Mouse (Mus musculus) cerebellum, postnatal 10 days (tissue): Measurements from ENCODE around the gene Gnao1.

Experiments used
- DNase-seq, 2 experiments: peaks; one replicate each; pipeline ENCODE4 v3.0.0; 2021; ENCODE audit warnings: mixed read lengths in 2 of 2

Gene Gnao1

DNA sequence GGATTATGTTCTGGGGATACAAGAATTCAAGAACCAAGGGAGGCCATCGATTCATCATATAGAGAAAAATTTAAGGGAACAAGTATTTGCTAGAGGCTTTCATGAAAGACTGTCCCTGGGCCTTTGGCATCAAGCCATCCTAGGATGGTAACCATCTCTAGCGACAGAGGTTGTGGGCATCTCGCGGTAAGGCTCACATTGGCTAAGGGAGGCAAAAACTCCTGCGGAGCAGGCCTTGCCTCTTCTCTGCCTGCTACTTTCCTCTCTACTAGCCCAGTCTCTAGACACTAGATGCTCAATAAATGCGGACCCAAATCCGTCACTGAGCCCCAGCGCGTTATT, at the start of gene Gnao1:
Gnao1 (plus strand) TSS at position 281 of the 342 bp plus-strand sequence.
- peak; percentile 78 to 84 for DNase-seq

DNA sequence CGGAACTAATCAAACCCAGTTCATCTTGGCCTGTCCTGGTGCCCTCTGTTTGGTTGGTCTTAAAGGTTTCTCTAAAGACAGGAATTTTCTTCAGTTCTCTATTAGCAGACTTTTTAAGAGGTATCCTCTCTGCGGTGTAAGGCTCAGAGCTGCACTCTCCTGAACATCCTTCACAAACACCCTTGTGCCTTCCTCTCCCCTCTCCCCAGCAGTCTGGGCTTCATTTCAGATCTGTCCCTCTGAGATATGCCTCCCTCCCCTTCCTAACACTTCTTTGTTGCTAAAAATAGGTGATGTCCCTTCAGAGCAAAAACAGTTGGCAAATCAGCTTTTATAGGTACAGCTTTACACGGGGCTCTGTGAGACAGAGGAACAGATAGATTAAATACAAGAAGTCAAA, 32.2 kb upstream of the Gnao1 start:
- peak; percentile 20 to 28 for DNase-seq

- DNase-seq: peak; percentile 45 to 48
These were observed 540 bp upstream of the Gnao1 start for GRCm38 (mm10) chr8:93809226-93809625.

- peak; percentile 98 for DNase-seq
These were observed 477 bp downstream of the Gnao1 start for GRCm38 (mm10) chr8:93810028-93810858.

- DNase-seq: peak; percentile 65 to 70
These were observed 1.3 kb downstream of the Gnao1 start for GRCm38 (mm10) chr8:93810859-93811602.

DNA sequence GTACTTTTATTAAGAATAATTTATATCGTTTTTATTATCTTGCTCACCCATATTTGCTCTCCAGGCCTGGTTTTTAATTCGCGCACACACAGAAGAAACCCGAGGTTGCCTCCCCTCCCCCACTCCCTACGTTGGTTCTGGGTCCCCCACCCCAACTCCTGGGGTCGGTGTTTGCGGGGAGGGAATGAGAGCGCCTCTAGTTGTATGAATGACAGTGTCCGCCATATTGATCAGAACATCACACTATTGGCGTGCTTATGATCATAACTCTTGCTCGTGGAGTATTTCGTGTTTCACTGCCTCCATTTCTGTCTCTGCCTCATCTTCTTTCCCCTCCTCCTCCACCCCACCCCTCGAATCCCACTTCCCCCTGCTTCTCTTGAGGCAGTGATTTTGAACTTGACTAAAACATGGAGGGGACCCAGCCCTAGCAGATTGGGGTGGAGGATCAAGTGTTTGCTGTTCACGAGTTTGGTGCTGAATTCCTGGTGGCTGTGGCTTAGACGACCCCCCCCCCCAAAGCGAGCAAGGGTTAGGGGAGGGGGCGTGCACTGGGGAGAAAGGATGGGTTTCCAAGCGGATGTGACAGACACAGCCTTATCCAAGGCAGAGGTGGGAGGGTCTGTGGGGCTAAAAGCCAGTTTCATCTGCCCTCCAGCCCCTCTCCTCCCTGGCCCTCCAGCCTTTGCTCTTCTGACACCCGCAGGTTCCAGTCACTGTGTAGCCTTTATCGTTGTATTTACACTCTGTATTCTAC, 2.1 kb downstream of the Gnao1 start:
- peak; percentile 75 to 77 for DNase-seq

GRCm38 (mm10) chr8:93812566-93813404, 3.0 kb downstream of the Gnao1 start:
- peak; percentile 53 for DNase-seq

DNA sequence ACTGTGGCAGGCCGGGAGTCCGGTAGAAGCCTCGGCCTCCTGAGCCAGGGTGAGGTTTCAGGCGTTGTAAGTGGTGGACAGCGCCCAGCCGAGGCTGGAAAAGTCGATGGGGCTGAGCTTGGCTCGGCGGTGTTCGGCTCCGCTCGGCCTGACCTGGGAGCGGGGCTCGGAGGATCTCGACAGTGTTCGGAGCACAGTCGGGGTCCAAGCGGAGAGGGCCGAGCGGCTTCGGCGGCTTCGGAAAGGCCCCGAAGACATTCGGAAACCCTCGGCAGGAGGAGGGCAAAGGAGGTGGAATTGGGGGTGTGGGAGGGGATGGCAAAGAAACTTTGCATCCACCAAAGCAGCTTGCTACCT, 3.6 kb downstream of the Gnao1 start:
- DNase-seq: peak; percentile 98 to 99

DNA sequence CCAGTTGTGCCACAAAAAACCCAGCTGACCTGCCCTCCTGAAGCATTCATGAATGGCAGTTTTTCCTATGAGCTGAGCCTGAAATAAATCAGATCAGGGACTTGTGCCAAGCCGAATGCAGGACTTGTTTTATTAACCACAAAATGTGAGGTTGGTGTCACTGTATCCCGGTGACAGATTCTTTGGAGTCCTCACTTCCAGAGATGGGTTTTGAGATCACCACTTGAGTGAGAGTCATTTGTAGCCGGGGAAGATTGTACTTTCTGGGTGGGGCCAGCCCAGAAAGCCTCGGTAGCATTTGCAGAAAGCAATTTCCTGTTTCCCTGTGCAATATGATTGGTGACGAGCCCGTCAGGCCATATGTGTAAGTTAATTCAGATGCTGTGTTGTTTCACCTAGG, 4.5 kb downstream of the Gnao1 start:
- DNase-seq: peak in 1 of 2 experiments; percentile 56

DNA sequence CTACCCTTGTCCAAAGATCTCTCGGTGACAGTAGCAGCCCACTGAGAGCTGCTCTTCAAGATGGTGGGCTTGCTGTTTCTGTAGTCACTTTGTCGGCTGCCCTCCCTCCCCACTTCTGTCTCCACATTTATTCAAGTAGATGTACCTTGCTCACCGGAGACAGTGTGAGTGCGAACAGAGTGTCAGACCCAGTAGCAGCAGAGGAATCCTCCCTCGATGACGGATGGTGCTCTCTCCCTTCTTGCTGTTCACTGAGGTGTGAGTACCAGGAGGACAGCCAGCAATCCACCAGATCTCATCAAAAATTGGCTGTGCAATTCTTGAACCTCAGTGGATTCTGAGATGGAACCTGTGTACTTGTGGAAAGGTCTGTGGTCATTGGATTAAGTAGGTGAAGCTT, 6.5 kb downstream of the Gnao1 start:
- DNase-seq: no peak

DNA sequence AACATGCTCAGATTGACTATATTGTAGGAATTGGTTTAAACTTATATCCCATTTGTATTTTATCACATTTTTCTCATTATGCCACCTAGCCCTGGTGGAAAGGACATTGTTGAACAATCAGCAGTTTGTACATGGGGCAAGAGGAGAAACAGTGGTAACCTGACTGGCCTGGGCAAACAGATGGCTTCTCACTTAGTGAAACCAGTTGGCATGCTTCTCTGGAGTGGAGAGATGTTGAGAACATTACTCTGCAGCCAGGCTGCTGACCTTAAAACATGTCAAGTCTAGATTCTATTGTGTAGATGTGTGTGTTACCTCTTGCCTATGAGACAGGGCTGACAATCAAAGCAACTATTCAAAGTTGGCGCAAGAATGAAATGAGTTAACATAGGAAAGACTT, 7.6 kb downstream of the Gnao1 start:
- no peak for DNase-seq

- DNase-seq: peak in 1 of 2 experiments; percentile 13
These were observed 10.2 kb downstream of the Gnao1 start for GRCm38 (mm10) chr8:93819929-93820328.

DNA sequence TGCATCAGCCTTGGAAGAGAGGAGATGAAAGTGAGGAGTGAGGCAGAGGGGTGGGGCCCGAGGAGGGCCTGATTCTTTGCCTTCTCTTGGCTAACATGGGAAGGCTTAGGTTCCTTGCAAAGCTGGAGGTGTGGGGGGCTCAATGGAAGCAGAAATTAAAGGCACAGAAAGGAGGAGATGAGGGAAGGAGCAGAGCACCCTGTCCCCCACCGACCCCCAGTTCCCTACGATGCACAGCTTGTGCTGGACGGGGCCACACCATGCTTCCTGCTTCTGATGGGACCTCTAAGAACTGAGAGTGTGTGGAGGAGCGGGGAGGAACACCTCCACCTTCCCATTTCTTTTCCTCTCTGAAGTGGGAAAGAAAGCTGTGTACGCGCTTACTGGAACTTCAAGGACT, 11.6 kb downstream of the Gnao1 start:
- DNase-seq: no peak

DNA sequence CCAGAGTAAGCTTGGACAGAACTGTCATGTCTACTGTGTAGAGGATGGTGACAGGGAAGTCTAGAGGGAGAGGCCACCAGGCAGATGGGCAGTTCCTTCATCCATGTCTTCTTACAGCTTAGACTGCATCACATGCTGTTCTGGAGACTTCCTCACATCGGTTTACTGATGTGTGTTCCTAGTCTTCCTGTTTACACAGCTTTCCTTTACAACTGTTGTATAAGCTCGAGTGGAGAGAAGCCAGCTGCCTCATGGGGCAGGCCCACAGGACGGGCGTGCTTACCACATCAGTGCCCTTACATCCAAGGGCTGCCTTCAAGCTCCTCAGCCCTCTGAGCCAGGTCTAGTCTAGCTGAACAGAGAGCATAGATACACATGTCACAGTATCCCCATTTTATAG, 15.6 kb downstream of the Gnao1 start:
- DNase-seq: peak in 1 of 2 experiments; percentile 1

GRCm38 (mm10) chr8:93830626-93831025, 20.9 kb downstream of the Gnao1 start:
- no peak for DNase-seq

GRCm38 (mm10) chr8:93835771-93836170, 26.0 kb downstream of the Gnao1 start:
- peak; percentile 83 to 89 for DNase-seq

DNA sequence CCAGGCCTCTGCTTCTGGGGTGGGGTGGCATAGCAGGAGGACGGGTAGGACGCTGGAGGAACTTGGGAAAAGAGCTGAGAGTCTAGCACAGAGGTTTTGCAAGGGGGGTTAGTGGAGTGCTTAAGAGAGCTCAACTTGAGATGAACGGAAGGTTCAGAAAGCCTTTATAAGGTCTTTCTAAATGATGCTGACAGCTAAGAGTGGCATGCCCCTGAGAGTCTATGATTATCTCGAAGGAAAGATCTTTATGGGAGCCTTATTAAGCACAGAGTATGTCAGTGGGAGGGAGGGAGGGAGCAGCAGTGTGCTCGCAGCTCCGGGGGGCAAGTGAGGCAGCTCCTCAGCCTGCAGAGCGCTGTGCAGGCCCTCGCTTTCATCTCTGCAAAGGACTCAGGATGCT, 29.3 kb downstream of the Gnao1 start:
- DNase-seq: no peak

GRCm38 (mm10) chr8:93840486-93840885, 30.7 kb downstream of the Gnao1 start:
- DNase-seq: no peak

DNA sequence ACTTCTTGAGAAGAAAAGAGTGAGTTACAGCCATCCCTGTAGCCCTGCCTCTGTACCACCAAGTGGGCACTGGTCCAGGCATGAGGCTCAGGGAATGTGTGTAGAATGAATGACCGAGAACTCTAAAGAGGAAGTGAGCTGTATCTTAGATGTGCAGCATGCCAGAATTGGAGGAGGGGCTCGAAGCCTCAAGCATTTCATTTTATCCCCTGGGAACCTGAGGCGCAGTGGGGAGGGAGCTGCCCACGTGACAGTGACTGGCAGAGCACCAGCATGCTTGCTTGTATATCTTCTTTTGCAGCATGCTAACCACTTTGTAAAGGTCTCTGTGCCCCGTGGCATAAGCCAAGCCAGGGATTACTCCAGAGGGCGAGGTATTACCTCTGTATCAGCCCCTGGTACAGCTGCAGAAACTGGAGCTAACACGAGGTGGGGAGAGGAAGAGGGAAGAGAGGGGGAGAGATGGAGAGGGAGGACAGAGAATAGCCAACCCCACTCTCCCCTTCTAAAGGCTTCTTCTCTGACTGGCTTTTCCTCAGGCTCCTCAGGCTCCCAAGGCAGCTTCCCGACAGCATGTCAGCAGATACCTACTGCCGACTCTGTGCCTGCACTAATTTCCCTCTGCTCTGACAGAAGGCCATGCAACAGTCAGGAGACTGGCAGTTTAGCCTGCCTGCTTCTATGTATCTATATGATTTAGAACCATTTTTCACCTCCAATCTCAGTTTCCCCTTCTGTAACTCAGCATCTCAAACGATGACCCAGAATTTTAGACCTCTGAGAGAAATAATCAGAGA, 31.4 kb downstream of the Gnao1 start:
- peak; percentile 39 to 57 for DNase-seq

DNA sequence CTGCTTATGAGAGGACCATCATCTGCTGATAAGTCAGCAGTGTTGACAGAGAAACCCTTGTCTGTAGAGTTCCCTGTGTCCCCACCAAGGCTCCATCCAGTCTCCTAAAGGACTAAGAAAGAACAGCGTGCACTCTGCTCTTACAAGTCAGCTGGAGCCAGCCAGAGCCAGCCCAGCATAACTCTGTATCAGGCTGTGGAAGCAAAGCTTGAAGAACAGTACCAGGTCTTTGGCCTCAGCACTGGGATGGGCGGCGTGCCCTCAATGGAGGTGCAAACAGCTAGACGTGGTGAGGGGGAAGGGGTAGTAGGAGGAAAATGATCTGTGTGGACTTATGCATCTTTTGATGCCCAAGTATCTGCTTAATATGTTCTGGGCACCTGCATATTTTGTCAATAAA, 32.8 kb downstream of the Gnao1 start:
- peak in 1 of 2 experiments; percentile 34 for DNase-seq

- peak; percentile 40 to 51 for DNase-seq
These were observed 34.2 kb downstream of the Gnao1 start for GRCm38 (mm10) chr8:93843858-93844502.
